Mouse (Mus musculus): ENCODE data around the gene Cdk20. TPM values are rescaled to one million over a fixed set of nuclear protein-coding genes. Genes with fewer than 3 reads are reported as not detected.

Gene Cdk20
- total RNA-seq (2015), result 2.5 and 4.2 TPM in 2 replicates
- total RNA-seq (2017), result 4.5 and 5.2 TPM in 2 replicates

DNA sequence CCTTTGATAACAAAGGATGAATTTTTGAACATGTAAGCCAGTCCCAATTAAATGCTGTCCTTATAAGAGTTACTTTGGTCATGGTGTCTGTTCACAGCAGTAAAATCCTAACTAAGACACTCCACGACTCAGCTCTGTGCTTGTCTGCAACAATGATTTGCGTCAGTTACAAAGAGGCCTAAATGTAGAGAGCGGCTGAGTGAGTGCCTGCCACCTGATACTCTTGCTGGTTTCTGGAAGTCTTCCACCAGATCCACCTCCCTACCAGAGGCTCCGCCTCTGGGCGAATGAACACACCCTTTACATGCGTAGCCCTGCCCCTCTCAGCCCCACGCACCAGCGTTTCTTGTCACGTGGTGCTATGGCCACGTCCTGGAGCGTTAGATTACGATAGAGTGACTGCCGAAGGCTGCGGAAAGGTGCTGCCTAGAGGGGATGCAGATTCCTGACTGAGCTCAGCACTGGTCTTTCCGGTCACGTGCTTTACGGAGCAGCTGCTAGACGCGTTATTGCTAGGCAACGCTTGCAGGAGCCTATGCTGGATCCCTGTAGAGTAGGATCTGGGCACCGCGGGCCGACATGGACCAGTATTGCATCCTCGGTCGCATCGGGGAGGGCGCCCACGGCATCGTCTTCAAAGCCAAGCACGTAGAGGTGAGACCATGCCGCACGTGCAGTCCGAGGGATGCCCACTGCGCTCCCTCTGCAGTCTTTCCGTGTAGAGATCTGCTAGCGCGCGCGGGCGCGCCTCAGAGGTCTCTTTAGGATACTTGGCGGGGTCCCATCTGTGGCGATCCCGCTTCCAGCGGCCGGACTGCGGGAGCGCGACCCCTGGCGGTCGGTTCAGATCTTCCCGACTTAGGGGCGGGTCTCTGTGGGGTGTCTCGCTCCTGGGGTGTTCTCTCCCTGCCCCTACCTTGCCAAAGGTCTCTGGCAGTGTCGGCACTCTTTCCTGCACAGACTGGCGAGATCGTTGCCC is at the start of gene Cdk20:
TSS of gene Cdk20 (plus strand) at position 298 of the 979 bp plus-strand sequence.
- ATAC-seq (ENCODE audit: poor library complexity, severe bottlenecking), result peak; percentile 88

- no peak for ATAC-seq (ENCODE audit: poor library complexity, severe bottlenecking)
Observed at GRCm38 (mm10) chr13:64384937-64385336, 47.2 kb upstream of the Cdk20 start.

GRCm38 (mm10) chr13:64386048-64386447 is 46.1 kb upstream of the Cdk20 start:
- no peak for ATAC-seq (ENCODE audit: poor library complexity, severe bottlenecking)

- ATAC-seq (ENCODE audit: poor library complexity, severe bottlenecking), result no peak
Observed at GRCm38 (mm10) chr13:64388415-64388814, 43.7 kb upstream of the Cdk20 start.

GRCm38 (mm10) chr13:64396979-64397378 is 35.1 kb upstream of the Cdk20 start:
- no peak for ATAC-seq (ENCODE audit: poor library complexity, severe bottlenecking)

DNA sequence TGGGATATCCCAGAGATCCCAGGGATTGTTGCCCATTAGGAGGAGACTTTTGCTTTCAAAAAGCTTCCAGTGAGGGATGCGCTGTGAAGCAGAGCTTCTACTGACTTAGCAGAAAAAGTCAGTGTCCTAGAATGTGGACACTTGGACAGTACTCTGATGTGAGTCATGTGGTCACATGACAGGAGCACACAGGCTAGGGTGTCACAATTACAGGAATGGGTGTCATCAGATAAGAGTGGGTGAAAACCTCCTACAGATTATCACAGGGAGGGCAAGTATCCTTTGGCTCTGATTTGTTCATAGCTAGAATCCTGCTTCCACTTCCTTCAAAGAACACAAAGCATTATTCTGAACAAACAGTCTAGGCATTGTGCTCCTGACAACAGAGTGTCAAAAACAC is 34.0 kb upstream of the Cdk20 start:
- ATAC-seq (ENCODE audit: poor library complexity, severe bottlenecking), result 0 out of 2 replicates have a peak, but pooled peaks have one; percentile 5

- ATAC-seq (ENCODE audit: poor library complexity, severe bottlenecking), result no peak
Observed at GRCm38 (mm10) chr13:64399906-64400305, 32.2 kb upstream of the Cdk20 start.

DNA sequence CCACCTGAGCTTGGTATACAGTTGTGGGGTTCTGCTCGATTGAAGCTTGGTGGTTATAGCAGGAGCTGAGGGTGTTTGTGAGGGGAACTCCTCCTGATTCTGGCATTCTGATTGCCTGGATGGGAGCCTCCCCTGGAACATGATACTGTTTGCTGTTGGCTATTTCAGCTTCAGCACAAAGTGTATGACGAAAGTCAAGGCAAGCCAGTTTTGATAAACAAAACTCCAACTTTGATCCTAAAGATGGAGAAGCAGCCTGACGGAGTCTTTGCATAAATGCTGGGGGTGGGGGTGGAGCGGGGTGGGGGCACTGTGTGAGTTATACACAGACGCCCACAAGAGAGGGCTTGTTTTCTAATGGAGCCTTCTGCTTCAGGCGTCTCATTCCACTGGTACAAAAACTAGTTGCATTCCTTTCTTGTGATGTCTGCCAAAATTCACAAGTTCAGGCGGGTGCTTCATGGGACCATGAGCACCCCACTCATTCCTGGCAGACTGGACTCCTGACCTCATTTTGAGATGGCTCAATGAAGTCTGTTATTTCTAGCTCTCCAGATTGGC is 31.2 kb upstream of the Cdk20 start:
- no peak for ATAC-seq (ENCODE audit: poor library complexity, severe bottlenecking)

GRCm38 (mm10) chr13:64402006-64402405 is 30.1 kb upstream of the Cdk20 start:
- ATAC-seq (ENCODE audit: poor library complexity, severe bottlenecking), result peak; percentile 93

DNA sequence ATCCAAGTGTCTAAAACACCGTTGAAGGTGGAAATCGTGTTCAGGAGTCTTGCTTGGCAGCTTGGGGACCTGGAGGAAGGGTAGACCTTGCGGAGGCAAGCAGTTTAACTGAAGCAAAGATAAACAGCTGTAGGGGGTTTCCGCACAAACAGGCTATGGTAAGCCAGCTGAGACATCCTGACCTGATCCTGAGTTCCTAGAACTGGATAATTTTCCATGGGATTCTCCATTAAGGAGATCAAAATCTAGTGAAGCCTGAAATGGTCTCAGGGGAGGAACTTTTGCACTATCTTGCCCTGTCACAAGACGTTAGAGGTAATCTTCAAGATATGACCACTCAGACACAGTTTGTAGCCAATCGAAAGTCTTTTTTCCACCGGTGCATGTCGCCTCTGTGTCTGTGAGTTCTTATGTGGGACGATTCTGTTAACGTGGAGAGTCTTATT is 29.6 kb upstream of the Cdk20 start:
- ATAC-seq (ENCODE audit: poor library complexity, severe bottlenecking), result peak; percentile 4; the same call in 1 of the 2 replicates

DNA sequence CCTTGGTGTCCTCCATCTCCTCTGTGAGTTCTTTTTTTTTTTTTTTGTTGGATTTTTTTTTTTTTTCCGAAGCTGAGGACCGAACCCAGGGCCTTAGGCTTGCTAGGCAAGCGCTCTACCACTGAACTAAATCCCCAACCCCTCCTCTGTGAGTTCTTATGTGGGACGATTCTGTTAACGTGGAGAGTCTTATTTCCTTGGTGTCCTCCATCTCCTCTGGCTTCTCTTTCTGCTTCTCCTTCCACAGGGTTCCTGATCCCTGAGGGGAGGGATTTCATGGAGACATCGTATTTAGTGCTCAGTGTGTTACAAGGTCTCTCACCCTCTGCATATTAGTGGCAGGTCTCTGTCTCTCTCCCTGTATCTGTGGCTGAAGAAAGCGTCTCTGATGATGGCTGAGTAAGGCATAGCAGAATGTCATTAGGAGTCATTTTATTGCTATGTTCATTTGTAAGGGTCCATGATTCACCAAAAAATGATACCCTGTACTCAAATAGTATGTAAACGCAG is 29.1 kb upstream of the Cdk20 start:
- ATAC-seq (ENCODE audit: poor library complexity, severe bottlenecking), result no peak

DNA sequence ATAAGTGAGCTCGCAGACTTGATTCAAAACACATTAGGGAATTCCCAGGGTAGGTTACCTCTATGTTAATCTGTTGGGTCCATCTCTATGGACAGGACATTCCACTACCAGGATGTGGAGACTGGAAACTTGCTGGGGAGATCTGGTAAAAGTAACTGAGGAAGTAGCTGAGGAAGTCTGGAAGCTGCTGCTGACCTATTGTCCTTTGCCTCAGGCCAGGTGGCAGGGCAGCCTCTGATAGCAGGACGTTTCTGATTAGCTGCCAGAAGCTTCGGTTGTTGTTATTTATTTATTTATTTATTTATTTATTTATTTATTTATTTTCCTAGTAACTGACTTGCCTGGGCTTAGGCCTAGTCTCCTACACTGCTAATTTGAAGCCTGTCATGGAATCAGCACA is 28.6 kb upstream of the Cdk20 start:
- no peak for ATAC-seq (ENCODE audit: poor library complexity, severe bottlenecking)

- no peak for ATAC-seq (ENCODE audit: poor library complexity, severe bottlenecking)
Observed at GRCm38 (mm10) chr13:64405550-64405949, 26.6 kb upstream of the Cdk20 start.

DNA sequence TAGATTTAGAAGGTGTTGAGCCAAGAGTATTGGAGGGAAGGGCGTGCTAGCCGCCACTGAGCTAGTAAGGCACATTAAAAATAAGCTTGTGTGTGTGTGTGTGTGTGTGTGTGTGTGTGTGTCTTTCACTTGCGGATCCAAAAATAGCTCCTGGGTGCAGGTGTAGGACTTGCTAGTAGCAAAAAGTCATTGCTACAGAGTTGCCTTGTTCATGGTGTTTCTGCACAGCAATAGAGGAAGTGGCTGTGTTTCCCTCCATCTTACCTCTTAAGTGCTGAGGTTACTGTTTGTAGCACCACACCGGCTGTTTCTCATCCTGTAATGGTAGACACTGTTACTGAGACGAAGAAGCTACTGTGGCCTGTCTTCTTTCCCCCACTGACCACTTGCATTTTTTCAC is 24.1 kb upstream of the Cdk20 start:
- ATAC-seq (ENCODE audit: poor library complexity, severe bottlenecking), result peak; percentile 89

- peak; percentile 46 for ATAC-seq (ENCODE audit: poor library complexity, severe bottlenecking)
Observed at GRCm38 (mm10) chr13:64410604-64411003, 21.5 kb upstream of the Cdk20 start.

- no peak for ATAC-seq (ENCODE audit: poor library complexity, severe bottlenecking)
Observed at GRCm38 (mm10) chr13:64411282-64411681, 20.8 kb upstream of the Cdk20 start.

DNA sequence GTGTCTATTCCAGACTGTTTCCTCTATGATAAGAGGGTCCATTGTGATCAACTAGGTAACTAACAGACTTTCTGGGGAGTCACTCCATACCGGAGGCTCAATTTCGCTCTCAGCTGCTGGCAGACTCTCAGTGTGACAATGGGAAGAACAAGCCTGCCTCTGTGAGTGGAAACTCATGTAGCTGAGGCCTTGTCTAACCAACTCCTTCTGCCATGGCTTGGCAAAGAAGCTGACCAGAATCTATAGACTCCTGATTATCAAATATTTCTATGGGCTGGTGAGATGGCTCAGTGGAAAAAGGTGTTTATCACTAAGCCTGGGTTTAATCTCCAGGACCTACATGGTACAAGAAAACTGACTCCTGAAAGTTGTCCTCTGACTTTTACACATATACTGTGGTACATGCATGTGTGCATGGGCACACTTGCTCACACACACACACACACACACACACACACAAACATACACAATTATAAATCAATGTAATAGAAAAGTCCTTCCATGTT is 19.3 kb upstream of the Cdk20 start:
- no peak for ATAC-seq (ENCODE audit: poor library complexity, severe bottlenecking)

DNA sequence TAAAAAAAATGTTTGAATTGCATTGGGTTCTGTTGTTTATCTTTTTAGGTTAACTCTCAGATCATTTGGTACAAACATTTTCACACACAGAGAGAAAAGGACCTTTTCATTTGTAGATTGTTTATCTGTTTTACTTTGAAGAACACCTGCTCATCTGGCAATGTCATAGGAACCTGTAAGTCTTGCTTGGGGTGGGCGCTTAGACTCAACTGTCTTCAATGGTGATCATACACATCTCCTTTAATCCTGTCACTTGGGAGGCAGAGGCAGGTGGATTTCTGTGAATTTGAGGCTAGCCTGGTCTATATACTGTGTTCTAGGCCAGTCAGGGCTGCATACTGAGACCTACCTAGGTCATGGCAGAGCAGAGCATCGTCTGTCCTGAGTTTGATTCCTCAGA is 16.5 kb upstream of the Cdk20 start:
- ATAC-seq (ENCODE audit: poor library complexity, severe bottlenecking), result no peak

GRCm38 (mm10) chr13:64416955-64417601 is 15.0 kb upstream of the Cdk20 start:
- no peak for ATAC-seq (ENCODE audit: poor library complexity, severe bottlenecking)

DNA sequence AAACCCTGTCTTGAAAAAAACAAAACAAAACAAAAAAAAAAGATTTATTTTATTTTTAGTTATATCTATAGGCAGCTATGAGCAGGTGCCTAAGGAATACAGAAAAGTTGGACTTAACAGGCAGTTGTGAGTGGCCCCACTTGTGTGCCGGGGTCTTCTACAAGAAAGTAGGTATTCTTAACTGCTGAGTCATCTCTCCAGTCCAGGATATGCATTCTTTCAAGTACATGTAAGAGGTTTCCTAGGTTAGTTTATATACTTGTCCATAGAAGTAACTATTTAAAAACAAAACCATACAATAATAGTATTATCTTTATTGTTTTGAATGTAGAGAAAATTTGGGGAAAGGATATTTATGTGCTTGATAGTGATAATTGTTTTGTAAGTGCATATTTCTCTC is 11.3 kb upstream of the Cdk20 start:
- no peak for ATAC-seq (ENCODE audit: poor library complexity, severe bottlenecking)

GRCm38 (mm10) chr13:64421386-64421785 is 10.7 kb upstream of the Cdk20 start:
- no peak for ATAC-seq (ENCODE audit: poor library complexity, severe bottlenecking)

All from megakaryocyte, adult 5-6 weeks (primary cell).